Mouse (Mus musculus) forebrain, postnatal 0 days (tissue): ENCODE data around the gene Hinfp. TPM values are rescaled to one million over a fixed set of nuclear protein-coding genes. Genes with fewer than 3 reads are reported as not detected.

ENCODE experiments used
- ATAC-seq: fragments of 200-750 bp; cut with Nextera tagmentation; 2 replicates; pipeline ENCODE4 v1.8.0; 2017; ENCODE audit warnings: mild to moderate bottlenecking, moderate library complexity
- DNase-seq: peaks from one replicate; pipeline ENCODE4 v3.0.0-alpha.2; 2015
- H3K27ac ChIP-seq: fragments of 300-500 bp; sonication (generic); 2 replicates; pipeline ENCODE4 v1.5.1; 2014; ENCODE audit warnings: low read depth, mild to moderate bottlenecking, antibody characterized with exemption, low read length, moderate library complexity, mixed read lengths
- H3K27me3 ChIP-seq: fragments of 300-500 bp; sonication (generic); 2 replicates; pipeline ENCODE4 v1.6.1; 2014; ENCODE audit warnings: mild to moderate bottlenecking, low read length, mixed read lengths; ENCODE audit not compliant: insufficient read depth
- H3K36me3 ChIP-seq: fragments of 300-500 bp; sonication (generic); 2 replicates; pipeline ENCODE4 v1.6.1; 2014; ENCODE audit warnings: mild to moderate bottlenecking, moderate library complexity; ENCODE audit not compliant: insufficient read depth
- H3K4me1 ChIP-seq: fragments of 300-500 bp; sonication (generic); 2 replicates; pipeline ENCODE4 v1.6.1; 2014; ENCODE audit warnings: antibody characterized with exemption; ENCODE audit not compliant: insufficient read depth
- H3K4me2 ChIP-seq: fragments of 300-500 bp; sonication (generic); 2 replicates; pipeline ENCODE4 v1.6.1; 2014; ENCODE audit warnings: low read depth, mild to moderate bottlenecking, moderate library complexity
- H3K4me3 ChIP-seq: fragments of 300-500 bp; sonication (generic); 2 replicates; pipeline ENCODE4 v1.5.1; 2014; ENCODE audit warnings: low read depth, low read length, mixed read lengths
- H3K9ac ChIP-seq: fragments of 300-500 bp; sonication (generic); 2 replicates; pipeline ENCODE4 v1.6.1; 2014; ENCODE audit warnings: mild to moderate bottlenecking
- H3K9me3 ChIP-seq: fragments of 300-500 bp; sonication (generic); 2 replicates; pipeline ENCODE4 v1.6.1; 2016; ENCODE audit warnings: low read length
- CTCF ChIP-seq: sonication (generic); IDR thresholded peaks from 2 replicates; pipeline ENCODE4 v1.5.1; 2016; ENCODE audit warnings: antibody characterized with exemption, control low read depth, low read depth
- WGBS: fragments of 180-500 bp; shearing (Covaris S2); extraction: QIAGEN DNeasy Blood & Tissue Kit; methylation state at CpG from one replicate; pipeline ENCODE4 v1.1.7; 2014; 5-methylcytosine and 5-hydroxymethylcytosine counted together
- polyA plus RNA-seq: library from polyadenylated mRNA; unstranded; fragments of >200 nt; fragmentation: Nextera tagmentation; extraction: Ambion mirVana; gene quantifications from 2 replicates; pipeline ENCODE4 v1.2.1, GENCODE M21; 2015
- total RNA-seq: library from RNA; depleted of rRNA; stranded (reverse); fragments of >200 nt; gene quantifications from 2 replicates; pipeline ENCODE4 v1.2.3, GENCODE M21; 2014

Hinfp gene
- total and polyA plus RNA-seq, 2 experiments from 2014 or later, result 14.2 to 29.5 TPM

GRCm38 (mm10) chr9:44269077-44269476, 36.4 kb downstream of the Hinfp start:
- no peak overlapping the region for H3K9ac ChIP-seq
- no peak overlapping the region for H3K27ac ChIP-seq
- H3K4me2 ChIP-seq, result no peak overlapping the region
- no peak for ATAC-seq
- H3K4me1 ChIP-seq, result peaks cover 4% of the 10 kb centered on the region
- peaks cover 10% of the 10 kb centered on the region for H3K36me3 ChIP-seq
- 87% methylated on average over 3 of the region's 3 CpGs for WGBS
- no peak overlapping the region for H3K4me3 ChIP-seq
- no peaks in the 10 kb centered on the region for H3K27me3 ChIP-seq
- peak; percentile 60 for TF ChIP-seq CTCF
- DNase-seq, result no peak
- H3K9me3 ChIP-seq, result no peaks in the 10 kb centered on the region

- TF ChIP-seq CTCF, result no peak
- WGBS, result 79% methylated on average over 6 of the region's 6 CpGs
- DNase-seq, result no peak
Observed at GRCm38 (mm10) chr9:44268432-44268831, 37.0 kb downstream of the Hinfp start, which contains the start of gene Nlrx1. Gene Nlrx1, minus strand, starts transcription at chr9:44268599.

GRCm38 (mm10) chr9:44268027-44268360, 37.5 kb downstream of the Hinfp start:
- ATAC-seq, result peak; percentile 74
- peak; percentile 62 for TF ChIP-seq CTCF
- no peaks in the 10 kb centered on the region for H3K36me3 ChIP-seq
- peak overlapping the region; percentile 66 for H3K4me2 ChIP-seq
- WGBS, result 6% methylated on average over 25 of the region's 28 CpGs
- no peaks in the 10 kb centered on the region for H3K27me3 ChIP-seq
- peak overlapping the region; percentile 59 for H3K9ac ChIP-seq
- H3K9me3 ChIP-seq, result no peaks in the 10 kb centered on the region
- H3K4me3 ChIP-seq, result peak overlapping the region; percentile 33
- peak overlapping the region; percentile 76 for H3K27ac ChIP-seq
- DNase-seq, result peak; percentile 77
- peaks cover 4% of the 10 kb centered on the region for H3K4me1 ChIP-seq

More at GRCm38 (mm10) chr9:44268432-44268831, 37.0 kb downstream of the Hinfp start, which contains the start of gene Nlrx1:
- peak within 1 kb of the TSS; percentile 59 for H3K9ac ChIP-seq
- H3K27me3 ChIP-seq, result no peaks in the 10 kb centered on the region
- peak within 1 kb of the TSS; percentile 76 for H3K27ac ChIP-seq
- peak within 1 kb of the TSS; percentile 33 for H3K4me3 ChIP-seq
- peak within 1 kb of the TSS; percentile 66 for H3K4me2 ChIP-seq
- no peak for ATAC-seq
- H3K4me1 ChIP-seq, result peaks cover 4% of the 10 kb centered on the region
- H3K36me3 ChIP-seq, result peaks cover 3% of the 10 kb centered on the region; the same call in 1 of the 2 replicates
- H3K9me3 ChIP-seq, result no peaks in the 10 kb centered on the region

- Histone ChIP-seq H3K9me3 (no peaks in the 10 kb centered on the region), H3K36me3 (no peaks in the 10 kb centered on the region), H3K4me2 (peak overlapping the region; percentile 66), H3K4me1 (peaks cover 4% of the 10 kb centered on the region), H3K27me3 (no peaks in the 10 kb centered on the region), H3K4me3 (peak overlapping the region; percentile 33), H3K9ac (peak overlapping the region; percentile 59), H3K27ac (peak overlapping the region; percentile 76)
- TF ChIP-seq CTCF, result peak; percentile 30; the same call in 1 of the 2 replicates
- ATAC-seq (peak; percentile 29), DNase-seq (no peak)
- 5% methylated on average over 21 of the region's 23 CpGs for WGBS
Observed at GRCm38 (mm10) chr9:44267319-44268026, 38.0 kb downstream of the Hinfp start.

GRCm38 (mm10) chr9:44266478-44267226, 38.8 kb downstream of the Hinfp start:
- H3K9ac ChIP-seq, result 0 out of 2 replicates have a peak overlapping the region, but pooled peaks have one; percentile 4
- no peak for TF ChIP-seq CTCF
- H3K36me3 ChIP-seq, result no peaks in the 10 kb centered on the region
- no peaks in the 10 kb centered on the region for H3K27me3 ChIP-seq
- peak overlapping the region; percentile 67 for H3K27ac ChIP-seq
- 0 out of 2 replicates have a peak overlapping the region, but pooled peaks have one; percentile 1 for H3K4me2 ChIP-seq
- no peaks in the 10 kb centered on the region for H3K9me3 ChIP-seq
- no peak overlapping the region for H3K4me3 ChIP-seq
- WGBS, result 35% methylated on average over 8 of the region's 8 CpGs
- H3K4me1 ChIP-seq, result peaks cover 4% of the 10 kb centered on the region
- DNase-seq (peak; percentile 48), ATAC-seq (peak; percentile 25)

- Histone ChIP-seq H3K4me3 (no peak overlapping the region), H3K27me3 (no peaks in the 10 kb centered on the region), H3K27ac (no peak overlapping the region), H3K9me3 (no peaks in the 10 kb centered on the region), H3K9ac (no peak overlapping the region), H3K36me3 (no peaks in the 10 kb centered on the region), H3K4me2 (no peak overlapping the region), H3K4me1 (peaks cover 4% of the 10 kb centered on the region; the same call in 1 of the 2 replicates)
- 88% methylated on average over 14 of the region's 14 CpGs for WGBS
- DNase-seq (no peak), ATAC-seq (no peak)
- no peak for TF ChIP-seq CTCF
Observed at GRCm38 (mm10) chr9:44261388-44261787, 44.1 kb downstream of the Hinfp start.

- no peaks in the 10 kb centered on the region for H3K9me3 ChIP-seq
- WGBS, result 77% methylated on average over 10 of the region's 10 CpGs
Observed at GRCm38 (mm10) chr9:44259014-44259413, 46.5 kb downstream of the Hinfp start.

More at GRCm38 (mm10) chr9:44259014-44259413, 46.5 kb downstream of the Hinfp start:
- ATAC-seq, result no peak
- no peaks in the 10 kb centered on the region for H3K27me3 ChIP-seq
- no peaks in the 10 kb centered on the region for H3K36me3 ChIP-seq
- no peak overlapping the region for H3K27ac ChIP-seq
- TF ChIP-seq CTCF, result no peak
- no peak overlapping the region for H3K4me2 ChIP-seq
- H3K9ac ChIP-seq, result no peak overlapping the region
- DNase-seq, result no peak
- H3K4me1 ChIP-seq, result peaks cover 8% of the 10 kb centered on the region
- H3K4me3 ChIP-seq, result no peak overlapping the region
